Comparison of ENCODE assay signal across 22 mouse cellular contexts in the genomic region with DNA sequence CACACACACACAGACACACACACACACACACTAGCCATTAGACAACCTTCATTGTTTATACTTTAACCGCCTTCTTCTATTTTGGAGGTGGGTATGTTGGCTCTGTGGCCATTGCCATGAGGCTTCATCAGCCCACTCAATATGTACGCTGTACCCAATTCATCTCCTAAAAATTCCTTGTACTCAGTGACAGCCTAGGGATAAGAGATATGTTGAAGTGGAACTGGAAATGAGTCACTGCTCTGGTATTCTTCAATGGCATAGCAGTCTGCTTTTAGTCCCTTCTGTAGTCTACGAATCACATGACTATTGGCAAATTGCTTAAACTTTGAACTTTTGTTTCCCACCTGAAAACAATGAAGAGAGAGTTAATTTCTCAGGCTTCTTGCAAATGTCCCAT.
DNase-seq lines count a peak whose midpoint lies in the region; ATAC-seq lines count a peak whose summit lies in the region.
"Had no signal": no experiment of that assay in that cellular context is flagged by ENCODE, and none has a peak within 500 bp of the region (broad histone marks: within the 10 kb centered on the region; RNA-seq: fewer than 3 reads in every experiment).

No protein-coding gene starts in this region.

- H3K4me2 ChIP-seq in heart, embryonic 11.5 days = no peak overlapping the region
- H3K4me2 ChIP-seq in heart, embryonic 15.5 days = no peak overlapping the region
- H3K4me2 ChIP-seq: embryonic facial prominence, embryonic 13.5 days; forebrain, embryonic 12.5 days; hindbrain, embryonic 15.5 days had no signal

- no peaks in the 10 kb centered on the region for H3K36me3 ChIP-seq in heart, embryonic 11.5 days (ENCODE audit: control insufficient read depth, insufficient read depth, low read length)
- H3K36me3 ChIP-seq in heart, embryonic 15.5 days = no peaks in the 10 kb centered on the region
- H3K36me3 ChIP-seq: embryonic facial prominence, embryonic 13.5 days; forebrain, embryonic 12.5 days; hindbrain, embryonic 15.5 days had no signal

- intact Hi-C loops in heart, postnatal 25 days (cut with DNase I) = no loop called here

- H3K4me3 ChIP-seq in heart, embryonic 11.5 days (ENCODE audit: low read depth, low read length) = no peak overlapping the region
- H3K4me3 ChIP-seq in heart, embryonic 15.5 days = no peak overlapping the region
- H3K4me3 ChIP-seq: embryonic facial prominence, embryonic 13.5 days; forebrain, embryonic 12.5 days; hindbrain, embryonic 15.5 days had no signal

- no peak overlapping the region for H3K9ac ChIP-seq in heart, embryonic 11.5 days (ENCODE audit: low read depth, low read length)
- no peak overlapping the region for H3K9ac ChIP-seq in heart, embryonic 15.5 days
- H3K9ac ChIP-seq: embryonic facial prominence, embryonic 13.5 days; forebrain, embryonic 12.5 days; hindbrain, embryonic 15.5 days had no signal

- H3K27me3 ChIP-seq in heart, embryonic 11.5 days (ENCODE audit: control insufficient read depth, insufficient read depth, low read length) = no peaks in the 10 kb centered on the region
- H3K27me3 ChIP-seq in heart, embryonic 15.5 days = no peaks in the 10 kb centered on the region
- H3K27me3 ChIP-seq: embryonic facial prominence, embryonic 13.5 days; forebrain, embryonic 12.5 days; hindbrain, embryonic 15.5 days; Patski had no signal

- 0 out of 2 replicates have a peak, but pooled peaks cover 4% of the 10 kb centered on the region for H3K4me1 ChIP-seq in heart, embryonic 11.5 days (ENCODE audit: control insufficient read depth, insufficient read depth, low read length)
- no peaks in the 10 kb centered on the region for H3K4me1 ChIP-seq in heart, embryonic 15.5 days (replicated peaks)
- H3K4me1 ChIP-seq: embryonic facial prominence, embryonic 13.5 days; forebrain, embryonic 12.5 days; hindbrain, embryonic 15.5 days had no signal

- no peak for DNase-seq in heart, adult 11 months
- DNase-seq in heart, postnatal 25 days (ENCODE audit: low spot score) = no peak
- DNase-seq in 3134 (ENCODE audit: extremely low read depth, insufficient read length, low spot score) = peak; percentile 3
- DNase-seq in Muller cell, postnatal 12 days (ENCODE audit: inconsistent ontology term) = peak; percentile 70
- DNase-seq in kidney, adult 11 months = no peak
- DNase-seq: adrenal gland, adult 2 months; adrenal gland, postnatal 25 days; cerebellum, adult 18-20 months; cerebellum, adult 9-11 months; cerebellum, postnatal 36 days; gastrocnemius, postnatal 14 days; kidney, adult 9 months had no signal

- WGBS in heart, embryonic 11.5 days (ENCODE audit: insufficient replicate concordance) = 26% methylated on average over 3 of the region's 3 CpGs
- 30% methylated on average over 3 of the region's 3 CpGs for WGBS in heart, embryonic 15.5 days

- peak; percentile 80 for ATAC-seq in heart, embryonic 11.5 days (replicated peaks; ENCODE audit: insufficient number of reproducible peaks, low FRiP score, low TSS enrichment)
- peak; percentile 76; the same call in 1 of the 2 replicates for ATAC-seq in heart, embryonic 15.5 days (replicated peaks; ENCODE audit: insufficient number of reproducible peaks, insufficient read depth, low FRiP score, low read depth)
- ATAC-seq: CD4-positive, CD25-positive, alpha-beta regulatory T cell, adult 4 months; forebrain, embryonic 16.5 days; intestine, embryonic 16.5 days; Patski had no signal

- peak overlapping the region; percentile 50; the same call in 1 of the 2 replicates for H3K27ac ChIP-seq in heart, embryonic 11.5 days (ENCODE audit: low read depth, low read length)
- H3K27ac ChIP-seq in heart, embryonic 15.5 days = no peak overlapping the region
- H3K27ac ChIP-seq: embryonic facial prominence, embryonic 13.5 days; forebrain, embryonic 12.5 days; hindbrain, embryonic 15.5 days; kidney, postnatal 0 days had no signal

- no peaks in the 10 kb centered on the region for H3K9me3 ChIP-seq in heart, embryonic 11.5 days (replicated peaks; ENCODE audit: control insufficient read depth, low read length)
- no peaks in the 10 kb centered on the region for H3K9me3 ChIP-seq in heart, embryonic 15.5 days (replicated peaks)
- H3K9me3 ChIP-seq: embryonic facial prominence, embryonic 13.5 days; forebrain, embryonic 12.5 days; hindbrain, embryonic 15.5 days had no signal

Comparison
In these comparisons a context has a peak if more than half of its experiments do, and no peak if none do; other contexts are left out.
1. DNase-seq: peak in 3134 (single experiment) and Muller cell, postnatal 12 days (single experiment); none in heart, adult 11 months (single experiment), heart, postnatal 25 days (single experiment) and kidney, adult 11 months (single experiment).